Mouse (Mus musculus) heart, adult 18-20 months (tissue): ENCODE results near the gene Tbc1d7. TPM values are rescaled to one million over a fixed set of nuclear protein-coding genes. Genes with fewer than 3 reads are reported as not detected.
A peak's percentile ranks its signal among the peaks of the same experiment; 100 is the strongest.

Source experiments
- DNase-seq, 2 experiments: peaks; one replicate each; pipeline ENCODE4 v3.0.0; 2021 to 2022; ENCODE audit warnings: mixed read lengths in 1 of 2
- total RNA-seq, 2 experiments: library from RNA; stranded (reverse); gene quantifications; 2 replicates each; pipeline ENCODE4 v1.2.3; 2021

Gene Tbc1d7
- total RNA-seq, 2 experiments from 2014 or later: 26.7 to 34.9 TPM

DNA sequence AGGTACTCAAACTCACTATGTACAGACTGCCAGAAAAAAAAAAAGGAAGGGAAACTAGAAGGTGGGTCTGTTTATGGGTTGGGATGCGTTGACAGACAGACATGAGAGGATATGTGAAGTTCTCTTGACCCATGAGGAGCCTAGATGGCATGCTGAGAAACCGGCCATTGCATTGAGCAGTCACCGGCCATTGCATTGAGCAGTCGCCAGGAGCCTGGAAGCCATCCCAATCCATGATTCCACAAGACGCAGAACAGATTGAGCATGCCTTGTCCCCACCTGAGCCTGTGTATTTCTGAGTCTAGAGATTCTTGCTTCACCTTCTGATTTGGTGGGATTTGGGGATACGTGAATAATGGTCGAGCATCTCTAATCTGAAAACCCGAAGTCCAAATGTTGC, 22.6 kb upstream of the Tbc1d7 start:
- DNase-seq: no peak

- DNase-seq: no peak
Observed at GRCm38 (mm10) chr13:43193266-43193665, 22.0 kb upstream of the Tbc1d7 start.

GRCm38 (mm10) chr13:43191741-43192192, 20.5 kb upstream of the Tbc1d7 start:
- peak; percentile 78 to 82 for DNase-seq

DNA sequence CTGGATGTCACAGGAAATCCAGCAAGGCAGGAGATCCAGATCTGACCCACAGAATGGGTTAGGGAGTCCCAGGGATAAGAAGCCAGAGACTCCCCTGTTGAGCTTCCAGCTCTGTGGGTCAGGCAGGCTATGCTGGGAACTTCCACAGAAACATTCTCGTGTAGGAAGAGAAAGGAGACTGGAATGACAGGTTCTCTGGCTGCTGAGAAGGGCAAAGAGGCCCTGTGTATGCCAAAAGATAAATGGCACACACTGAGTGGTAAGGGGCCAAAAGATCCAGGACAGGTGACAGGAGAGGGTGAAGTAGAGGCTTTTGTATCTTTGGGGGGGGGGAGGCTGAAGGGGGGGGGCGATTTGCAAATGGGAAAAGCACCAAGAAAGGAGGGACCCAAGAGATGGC, 20.0 kb upstream of the Tbc1d7 start:
- peak; percentile 44 to 50 for DNase-seq

DNA sequence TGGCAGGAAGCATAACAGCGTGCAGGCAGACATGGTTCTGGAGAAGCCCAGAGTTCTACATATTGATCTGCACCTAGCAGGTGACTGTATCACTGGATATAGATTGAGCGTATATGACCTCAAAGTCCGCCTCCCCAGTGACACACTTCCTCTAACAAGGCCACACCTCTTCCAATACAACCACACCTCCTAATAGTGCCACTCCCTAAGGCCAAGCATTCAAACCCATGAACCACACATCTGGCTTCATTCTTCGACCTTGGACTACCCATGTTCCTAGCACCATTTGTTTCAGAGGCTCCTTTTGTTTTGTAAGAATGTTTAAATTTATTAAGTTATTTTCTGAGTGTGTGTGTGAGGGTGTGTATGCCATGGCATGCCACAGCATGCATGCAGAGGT, 16.4 kb upstream of the Tbc1d7 start:
- DNase-seq: no peak

DNA sequence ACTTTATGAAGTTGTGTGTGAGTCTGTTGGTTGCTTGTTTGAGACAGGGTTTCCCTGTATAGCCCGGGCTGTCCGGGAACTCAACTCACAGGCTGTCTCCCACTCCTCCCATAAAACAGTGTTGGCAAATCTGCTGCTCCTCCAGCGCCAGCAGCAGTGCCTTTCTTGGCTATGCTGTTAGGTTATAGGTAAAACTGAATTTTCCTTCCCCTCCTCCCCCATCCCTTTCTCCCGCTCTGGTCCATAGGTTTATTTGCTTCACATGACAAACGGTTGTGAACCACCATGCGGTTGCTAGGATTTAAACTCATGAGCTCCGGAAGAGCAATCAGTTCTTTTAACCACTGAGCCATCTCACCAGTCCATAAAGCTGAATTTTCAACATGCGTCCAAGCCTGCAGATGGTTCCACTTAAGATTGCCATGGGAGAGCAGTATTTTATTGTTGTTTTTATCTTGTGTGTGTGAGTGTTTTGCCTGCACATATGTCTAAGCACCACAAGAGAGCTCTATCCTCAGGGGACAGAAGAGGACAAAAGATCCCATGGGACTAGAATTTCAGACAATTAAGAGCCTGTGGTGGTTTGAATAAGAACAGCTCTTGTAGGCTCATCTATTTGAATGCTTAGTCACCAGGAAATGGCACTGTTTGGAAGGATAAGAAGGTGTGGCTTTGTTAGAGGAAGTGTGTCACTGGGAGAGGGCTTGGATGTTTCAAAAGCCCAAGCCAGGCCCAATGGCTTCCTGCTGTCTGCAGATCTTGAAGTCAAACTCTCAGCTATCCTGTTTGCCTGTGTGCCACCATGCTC, 12.2 kb upstream of the Tbc1d7 start:
- DNase-seq: no peak

DNA sequence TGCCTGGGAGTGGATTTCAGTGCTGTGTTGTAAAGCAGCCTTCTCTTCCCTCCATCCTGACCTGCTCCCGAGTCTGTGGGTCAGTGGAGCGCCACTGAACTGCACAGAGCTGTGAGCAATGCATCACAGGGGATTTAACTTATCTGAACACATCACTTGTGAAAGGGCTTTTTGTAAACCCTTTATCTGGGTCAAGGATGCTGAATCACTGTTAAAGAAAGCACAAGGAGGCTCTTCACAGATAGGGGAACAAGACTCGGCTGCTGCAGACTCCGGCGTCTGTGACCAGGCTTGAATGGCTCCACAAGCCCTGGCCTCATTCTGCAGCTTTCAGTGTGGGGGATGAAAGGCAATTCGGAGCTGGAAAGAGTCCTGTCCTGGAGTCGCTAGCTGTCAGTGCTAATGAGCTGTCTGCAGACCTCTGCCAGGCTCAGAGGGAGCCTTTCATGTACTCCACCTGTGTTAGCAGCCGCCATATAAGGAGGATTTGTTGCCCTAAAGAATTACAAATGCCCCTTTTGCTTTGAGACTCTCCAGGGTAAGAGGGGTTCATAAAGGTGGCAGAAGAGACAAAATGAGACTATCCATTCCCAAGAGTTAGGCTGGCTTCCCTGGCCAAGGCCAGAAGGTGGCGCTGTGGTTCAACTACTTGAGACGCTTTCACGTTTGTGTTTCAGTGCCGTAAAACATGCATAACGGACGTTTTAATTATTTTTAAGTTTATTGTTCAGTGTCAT, 11.3 kb upstream of the Tbc1d7 start:
- DNase-seq: peak; percentile 71 to 95

DNA sequence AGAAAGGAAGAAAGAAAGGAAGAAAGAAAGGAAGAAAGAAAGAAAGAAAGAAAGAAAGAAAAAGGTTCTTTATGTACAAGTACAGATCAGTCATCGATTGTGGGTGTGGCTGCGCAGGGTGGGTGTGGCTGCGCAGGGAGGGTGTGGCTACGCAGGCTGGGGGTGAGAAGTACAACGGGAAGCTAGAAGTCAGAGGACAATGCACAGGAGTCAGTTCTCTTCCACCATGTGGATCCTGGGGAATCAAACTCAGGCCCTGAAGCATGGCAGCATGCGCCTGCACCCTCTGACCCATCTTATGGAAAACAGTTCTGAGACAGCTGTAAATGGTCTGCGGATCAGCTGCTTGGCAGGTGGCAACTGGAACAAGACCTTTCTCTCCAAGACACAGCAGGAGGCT, 9.8 kb upstream of the Tbc1d7 start:
- DNase-seq: no peak

- no peak for DNase-seq
Observed at GRCm38 (mm10) chr13:43177317-43177716, 6.0 kb upstream of the Tbc1d7 start.

- no peak for DNase-seq
Observed at GRCm38 (mm10) chr13:43176676-43177075, 5.4 kb upstream of the Tbc1d7 start.

DNA sequence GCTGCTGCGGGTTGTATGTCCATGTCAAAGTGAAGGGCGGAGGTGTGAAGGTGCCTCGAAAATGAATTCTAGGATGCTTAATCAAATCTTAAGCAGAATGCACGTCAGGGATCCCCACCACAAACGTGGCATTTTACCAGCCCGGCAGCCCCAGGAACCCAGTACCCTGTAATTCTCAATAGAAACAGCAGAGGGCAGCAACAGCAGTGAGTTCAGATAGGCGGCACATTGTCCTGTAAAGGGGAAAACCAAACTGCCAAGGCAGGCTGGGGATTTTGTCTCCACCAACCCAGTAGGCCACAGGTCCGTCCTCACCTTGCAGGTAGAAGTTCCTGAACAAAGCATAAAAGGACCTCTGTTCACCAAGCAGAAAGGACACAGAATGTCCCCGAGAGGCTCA, 2.0 kb upstream of the Tbc1d7 start:
- peak; percentile 79 to 89 for DNase-seq

- peak in 1 of 2 experiments; percentile 25 for DNase-seq
Observed at GRCm38 (mm10) chr13:43172036-43172713, 874 bp upstream of the Tbc1d7 start.

DNA sequence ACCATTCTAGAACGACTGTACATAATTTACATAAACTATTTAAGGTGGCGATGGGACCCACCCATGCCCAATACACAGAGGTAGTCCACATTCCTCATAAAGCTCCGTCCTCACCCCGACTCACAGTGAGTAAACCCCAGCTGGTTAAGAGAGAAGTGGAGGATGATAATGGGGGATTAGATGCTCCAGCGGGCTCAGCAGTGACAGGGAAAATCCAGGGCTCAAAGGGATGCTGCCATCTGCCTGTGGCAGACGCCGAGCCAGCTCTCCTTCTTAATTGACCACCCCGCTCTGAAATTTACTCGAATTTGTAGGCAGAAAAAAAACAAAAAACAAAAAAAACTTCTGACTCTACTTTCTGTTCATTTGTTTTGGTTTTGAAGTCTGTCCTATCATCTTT, 3.6 kb downstream of the Tbc1d7 start:
- no peak for DNase-seq

DNA sequence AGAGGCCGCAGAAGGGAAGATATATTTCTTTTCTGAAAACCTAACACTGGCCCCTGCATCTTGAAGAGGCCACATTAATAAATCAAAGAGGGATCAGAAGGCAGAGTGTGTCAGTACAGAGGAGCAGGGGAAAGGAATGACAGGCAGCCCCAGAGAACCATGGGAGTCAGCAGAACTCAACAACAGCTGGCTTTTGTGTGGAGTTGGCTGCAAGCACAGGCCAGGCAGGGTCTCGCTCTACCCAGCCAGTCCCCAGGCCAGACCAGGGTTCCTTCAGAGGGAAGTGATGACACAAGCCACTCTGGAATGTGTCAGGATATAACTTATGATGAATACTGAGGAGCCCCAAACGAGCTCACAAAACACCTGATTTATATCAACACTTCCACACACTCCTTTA, 11.9 kb downstream of the Tbc1d7 start:
- peak; percentile 36 to 47 for DNase-seq

GRCm38 (mm10) chr13:43158281-43158680, 13.0 kb downstream of the Tbc1d7 start:
- no peak for DNase-seq

DNA sequence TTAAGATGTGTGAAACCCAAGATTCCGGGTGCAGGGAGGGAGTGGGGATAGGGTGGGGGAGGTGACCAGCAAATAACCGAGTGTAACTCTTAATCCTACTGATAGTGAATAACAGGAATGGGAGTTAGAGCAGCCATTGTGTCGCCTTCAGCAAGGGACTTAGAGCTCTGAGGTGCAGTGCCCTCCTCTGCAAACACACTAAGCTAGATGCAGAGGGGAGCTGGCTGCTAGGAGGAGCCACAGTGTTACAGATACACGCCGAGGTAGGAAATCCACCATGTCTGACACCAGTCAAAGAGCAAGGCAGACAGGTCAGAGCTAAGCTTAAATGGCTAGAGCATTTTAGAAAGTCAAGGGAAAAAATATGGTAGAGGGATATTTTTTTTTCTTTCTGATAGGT, 13.9 kb downstream of the Tbc1d7 start:
- no peak for DNase-seq

- DNase-seq: peak; percentile 23 to 67
Observed at GRCm38 (mm10) chr13:43152005-43152520, 19.2 kb downstream of the Tbc1d7 start.

DNA sequence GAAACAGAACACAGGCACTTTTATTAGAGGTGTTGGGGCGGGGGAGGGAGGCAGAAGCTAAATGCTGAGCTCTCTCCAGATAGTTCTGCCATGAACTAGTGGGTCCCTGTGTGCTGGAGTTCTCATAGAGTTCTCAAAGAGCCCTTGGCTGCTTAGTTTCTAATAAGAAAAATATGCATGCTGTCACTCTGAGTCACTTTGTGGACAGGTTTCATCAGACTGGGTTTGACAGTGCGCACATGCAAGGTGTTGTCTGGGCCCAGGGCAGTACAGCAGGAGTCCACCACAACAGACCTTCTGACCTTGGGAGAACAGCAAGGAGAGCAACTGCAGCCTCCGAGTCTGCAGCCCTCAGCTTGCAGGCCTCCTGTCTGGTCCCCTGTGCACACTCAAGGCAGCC, 21.6 kb downstream of the Tbc1d7 start:
- no peak for DNase-seq

GRCm38 (mm10) chr13:43148692-43149091, 22.6 kb downstream of the Tbc1d7 start:
- DNase-seq: no peak

GRCm38 (mm10) chr13:43146515-43147258, 24.6 kb downstream of the Tbc1d7 start:
- DNase-seq: no peak

- DNase-seq: no peak
Observed at GRCm38 (mm10) chr13:43144720-43145418, 26.4 kb downstream of the Tbc1d7 start.
